Mouse (Mus musculus): ENCODE data around the gene Sucnr1.

DNA sequence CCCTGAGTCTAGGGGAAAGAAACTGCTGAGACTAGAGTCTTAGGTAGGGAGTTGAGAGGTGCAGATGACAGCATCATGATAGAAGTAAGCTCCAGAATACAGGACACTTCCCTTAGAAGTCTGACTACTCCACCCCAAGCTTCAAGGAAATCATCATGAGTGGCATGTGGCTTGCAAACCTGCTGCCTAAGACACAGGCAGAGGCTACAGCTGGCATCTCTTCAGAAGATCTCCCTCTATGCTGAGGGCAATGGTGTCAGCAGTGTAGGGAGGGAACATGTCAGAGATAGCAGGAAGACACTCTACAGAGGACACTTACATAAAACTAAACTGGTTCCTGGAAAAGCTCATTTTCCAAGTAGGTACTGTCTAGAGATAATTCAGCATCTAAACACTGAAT is 27.1 kb downstream of the Sucnr1 start:
- TF ChIP-seq CTCF (IDR thresholded peaks at IDR 0.05; ENCODE audit: extremely low read depth, insufficient read length, insufficient replicate concordance, low read depth, low read length), result no peak
- TF ChIP-seq POLR2A (IDR thresholded peaks at IDR 0.05; ENCODE audit: low read depth, low read length), result no peak

Measured in small intestine, adult 2 months (tissue).